Mouse (Mus musculus) testis, adult 2 months (tissue): ENCODE results near the gene Bmpr1b.

Experiments used
- CTCF ChIP-seq: fragments of 200-500 bp; IDR thresholded peaks from 2 replicates; pipeline ENCODE4 v1.5.1; 2012; ENCODE audit warnings: low read depth, mild to moderate bottlenecking, inconsistent platforms, low read length, moderate library complexity; ENCODE audit not compliant: control insufficient read depth, insufficient read depth, insufficient replicate concordance
- POLR2A ChIP-seq: fragments of 200-500 bp; IDR thresholded peaks from 2 replicates; pipeline ENCODE4 v1.6.1; 2012; ENCODE audit warnings: low read depth, mild to moderate bottlenecking, inconsistent platforms, low read length, moderate library complexity; ENCODE audit not compliant: control insufficient read depth

DNA sequence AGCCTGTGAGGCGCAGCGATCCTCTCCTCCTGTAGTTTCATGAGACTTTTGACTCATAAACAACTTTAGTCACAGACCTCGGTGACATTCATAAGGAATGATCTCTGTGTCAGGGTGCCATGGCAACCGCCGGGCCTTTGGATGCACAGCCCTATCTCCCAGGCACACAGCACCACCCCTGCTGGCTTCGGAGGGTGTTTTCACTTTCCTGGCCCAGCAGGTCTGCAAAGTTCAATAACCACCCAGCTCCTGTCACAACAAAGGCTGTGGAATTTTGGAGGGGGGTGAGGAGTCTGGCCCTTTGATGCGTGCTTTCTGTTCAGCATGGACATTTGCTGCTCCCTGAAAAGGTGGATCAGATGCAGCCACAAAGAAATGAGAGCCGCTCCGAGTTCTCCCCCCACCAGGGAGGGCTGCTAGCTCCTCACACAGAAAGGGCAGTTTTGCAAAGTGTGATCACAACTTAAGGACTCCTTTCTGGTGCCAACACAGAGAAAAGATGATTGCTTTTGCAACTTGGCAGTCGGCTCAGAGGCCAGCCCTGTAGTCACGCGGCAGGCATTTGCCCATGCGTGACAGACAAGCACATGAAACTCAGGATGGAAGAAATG lies 349.8 kb downstream of the Bmpr1b start:
- TF ChIP-seq CTCF (no peak), POLR2A (no peak)
